Mouse (Mus musculus): ENCODE data around the gene Trim16. TPM values are rescaled to one million over a fixed set of nuclear protein-coding genes. Genes with fewer than 3 reads are reported as not detected.

The Trim16 gene
- total RNA-seq, 2 experiments from 2014 or later: 2.3 to 2.4 TPM

- no peak for DNase-seq (ENCODE audit: low spot score in 2 of 2)
- intact Hi-C loops (cut with DNase I): no loop called here
Observed at GRCm38 (mm10) chr11:62826106-62826733, 6.2 kb downstream of the Trim16 start.

GRCm38 (mm10) chr11:62827135-62827534, 7.1 kb downstream of the Trim16 start:
- DNase-seq (ENCODE audit: low spot score in 2 of 2): no peak
- intact Hi-C loops (cut with DNase I): no loop called here

- intact Hi-C loops (cut with DNase I): no loop called here
- no peak for DNase-seq (ENCODE audit: low spot score in 2 of 2)
Observed at GRCm38 (mm10) chr11:62827911-62828310, 7.9 kb downstream of the Trim16 start.

GRCm38 (mm10) chr11:62830387-62830786, 10.4 kb downstream of the Trim16 start:
- intact Hi-C loops (cut with DNase I): no loop called here
- DNase-seq (ENCODE audit: low spot score in 2 of 2): no peak

GRCm38 (mm10) chr11:62831906-62832305, 11.9 kb downstream of the Trim16 start:
- intact Hi-C loops (cut with DNase I): no loop called here
- no peak for DNase-seq (ENCODE audit: low spot score in 2 of 2)

GRCm38 (mm10) chr11:62844562-62844961, 24.5 kb downstream of the Trim16 start:
- DNase-seq (ENCODE audit: low spot score in 2 of 2): no peak
- intact Hi-C loops (cut with DNase I): no loop called here

GRCm38 (mm10) chr11:62845730-62846129, 25.7 kb downstream of the Trim16 start:
- intact Hi-C loops (cut with DNase I): no loop called here
- no peak for DNase-seq (ENCODE audit: low spot score in 2 of 2)

- DNase-seq (ENCODE audit: low spot score in 2 of 2): peak; percentile 6 to 7
- intact Hi-C loops (cut with DNase I): no loop called here
Observed at GRCm38 (mm10) chr11:62846961-62847654, 27.1 kb downstream of the Trim16 start, which contains the start of gene Fbxw10. TSS of gene Fbxw10 (plus strand) at chr11:62847069.

- intact Hi-C loops (cut with DNase I): no loop called here
- no peak for DNase-seq (ENCODE audit: low spot score in 2 of 2)
Observed at GRCm38 (mm10) chr11:62847655-62848191, 27.7 kb downstream of the Trim16 start.

GRCm38 (mm10) chr11:62848301-62848700, 28.3 kb downstream of the Trim16 start:
- intact Hi-C loops (cut with DNase I): no loop called here
- no peak for DNase-seq (ENCODE audit: low spot score in 2 of 2)

- intact Hi-C loops (cut with DNase I): loop anchor here (2.0 kb wide), 1 partner anchor 94 kb away; no protein-coding TSS in a partner anchor
- no peak for DNase-seq (ENCODE audit: low spot score in 2 of 2)
Observed at GRCm38 (mm10) chr11:62851199-62851598, 31.2 kb downstream of the Trim16 start.

- DNase-seq (ENCODE audit: low spot score in 2 of 2): no peak
- intact Hi-C loops (cut with DNase I): no loop called here
Observed at GRCm38 (mm10) chr11:62853334-62853733, 33.3 kb downstream of the Trim16 start.

GRCm38 (mm10) chr11:62865562-62865961, 45.5 kb downstream of the Trim16 start:
- intact Hi-C loops (cut with DNase I): no loop called here

GRCm38 (mm10) chr11:62866685-62867084, 46.7 kb downstream of the Trim16 start:
- intact Hi-C loops (cut with DNase I): no loop called here
- DNase-seq (ENCODE audit: low spot score in 2 of 2): no peak

More at GRCm38 (mm10) chr11:62865562-62865961, 45.5 kb downstream of the Trim16 start:
- no peak for DNase-seq (ENCODE audit: low spot score in 2 of 2)

- intact Hi-C loops (cut with DNase I): no loop called here
- no peak for DNase-seq (ENCODE audit: low spot score in 2 of 2)
Observed at GRCm38 (mm10) chr11:62869201-62869600, 49.2 kb downstream of the Trim16 start.

GRCm38 (mm10) chr11:62869715-62870371, 49.8 kb downstream of the Trim16 start:
- intact Hi-C loops (cut with DNase I): no loop called here
- no peak for DNase-seq (ENCODE audit: low spot score in 2 of 2)

GRCm38 (mm10) chr11:62873479-62873878, 53.4 kb downstream of the Trim16 start:
- no peak for DNase-seq (ENCODE audit: low spot score in 2 of 2)
- intact Hi-C loops (cut with DNase I): no loop called here

- DNase-seq (ENCODE audit: low spot score in 2 of 2): no peak
- intact Hi-C loops (cut with DNase I): no loop called here
Observed at GRCm38 (mm10) chr11:62875696-62876095, 55.7 kb downstream of the Trim16 start.

GRCm38 (mm10) chr11:62876445-62876844, 56.4 kb downstream of the Trim16 start:
- DNase-seq (ENCODE audit: low spot score in 2 of 2): no peak
- intact Hi-C loops (cut with DNase I): no loop called here

- intact Hi-C loops (cut with DNase I): no loop called here
- no peak for DNase-seq (ENCODE audit: low spot score in 2 of 2)
Observed at GRCm38 (mm10) chr11:62877391-62877790, 57.4 kb downstream of the Trim16 start.
